Mouse (Mus musculus): ENCODE results near the gene Cntn4.

Cntn4 gene

GRCm38 (mm10) chr6:106617081-106617480 lies 939.6 kb downstream of the Cntn4 start:
- no peak for DNase-seq (ENCODE audit: extremely low read depth, low read depth)

- no peak for DNase-seq (ENCODE audit: extremely low read depth, low read depth)
Observed at GRCm38 (mm10) chr6:106621188-106621749, 943.8 kb downstream of the Cntn4 start.

GRCm38 (mm10) chr6:106643026-106643425 lies 965.6 kb downstream of the Cntn4 start:
- DNase-seq (ENCODE audit: extremely low read depth, low read depth), result no peak

GRCm38 (mm10) chr6:106645496-106646211 lies 968.2 kb downstream of the Cntn4 start:
- no peak for DNase-seq (ENCODE audit: extremely low read depth, low read depth)

GRCm38 (mm10) chr6:106646945-106647344 lies 969.5 kb downstream of the Cntn4 start:
- no peak for DNase-seq (ENCODE audit: extremely low read depth, low read depth)

- peak; percentile 33 for DNase-seq (ENCODE audit: extremely low read depth, low read depth)
Observed at GRCm38 (mm10) chr6:106663780-106664651, 986.6 kb downstream of the Cntn4 start.

- no peak for DNase-seq (ENCODE audit: extremely low read depth, low read depth)
Observed at GRCm38 (mm10) chr6:106675581-106675980, 998.1 kb downstream of the Cntn4 start.

GRCm38 (mm10) chr6:106701931-106702330 lies 1024.5 kb downstream of the Cntn4 start:
- DNase-seq (ENCODE audit: extremely low read depth, low read depth), result no peak

- DNase-seq (ENCODE audit: extremely low read depth, low read depth), result no peak
Observed at GRCm38 (mm10) chr6:106705506-106706035, 1028.1 kb downstream of the Cntn4 start.

GRCm38 (mm10) chr6:106725642-106726041 lies 1048.2 kb downstream of the Cntn4 start:
- DNase-seq (ENCODE audit: extremely low read depth, low read depth), result no peak

- no peak for DNase-seq (ENCODE audit: extremely low read depth, low read depth)
Observed at GRCm38 (mm10) chr6:106726078-106726477, 1048.6 kb downstream of the Cntn4 start.

GRCm38 (mm10) chr6:106727703-106728102 lies 1050.2 kb downstream of the Cntn4 start:
- DNase-seq (ENCODE audit: extremely low read depth, low read depth), result no peak

- no peak for DNase-seq (ENCODE audit: extremely low read depth, low read depth)
Observed at GRCm38 (mm10) chr6:106729682-106730314, 1052.3 kb downstream of the Cntn4 start.

- DNase-seq (ENCODE audit: extremely low read depth, low read depth), result no peak
Observed at GRCm38 (mm10) chr6:106732563-106732962, 1055.1 kb downstream of the Cntn4 start.

GRCm38 (mm10) chr6:106738229-106738628 lies 1060.8 kb downstream of the Cntn4 start:
- DNase-seq (ENCODE audit: extremely low read depth, low read depth), result no peak

GRCm38 (mm10) chr6:106740244-106740825 lies 1062.9 kb downstream of the Cntn4 start:
- no peak for DNase-seq (ENCODE audit: extremely low read depth, low read depth)

GRCm38 (mm10) chr6:106743556-106744233 lies 1066.2 kb downstream of the Cntn4 start:
- no peak for DNase-seq (ENCODE audit: extremely low read depth, low read depth)

- DNase-seq (ENCODE audit: extremely low read depth, low read depth), result no peak
Observed at GRCm38 (mm10) chr6:106745673-106746394, 1068.4 kb downstream of the Cntn4 start.

- no peak for DNase-seq (ENCODE audit: extremely low read depth, low read depth)
Observed at GRCm38 (mm10) chr6:106747251-106747650, 1069.8 kb downstream of the Cntn4 start.

- DNase-seq (ENCODE audit: extremely low read depth, low read depth), result no peak
Observed at GRCm38 (mm10) chr6:106747804-106748203, 1070.3 kb downstream of the Cntn4 start.
